Mouse (Mus musculus): ENCODE data around the gene Zfpm1. TPM values are rescaled to one million over a fixed set of nuclear protein-coding genes. Genes with fewer than 3 reads are reported as not detected.

Gene Zfpm1
- total RNA-seq, 2 experiments from 2014 or later = 45.7 to 47.0 TPM

DNA sequence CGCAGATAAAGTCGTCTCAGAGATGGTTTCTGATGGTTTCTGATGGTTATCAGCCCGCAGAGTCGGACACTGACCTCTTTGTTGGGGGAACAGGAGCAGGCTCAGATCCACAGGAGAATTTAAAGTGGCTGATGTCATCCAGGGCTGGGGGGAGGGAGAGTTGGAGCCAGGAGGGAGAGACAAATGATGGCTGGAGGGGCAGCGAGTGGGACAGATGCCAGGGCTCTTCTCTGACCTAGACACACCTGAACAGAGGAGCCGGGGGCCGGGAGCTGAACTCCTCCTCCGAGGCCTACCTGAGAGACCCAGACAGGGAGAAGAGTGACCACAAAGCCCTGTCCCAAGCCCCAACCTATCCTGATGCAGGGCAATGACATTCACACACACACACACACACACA is 47.1 kb downstream of the Zfpm1 start:
- DNase-seq = no peak

DNA sequence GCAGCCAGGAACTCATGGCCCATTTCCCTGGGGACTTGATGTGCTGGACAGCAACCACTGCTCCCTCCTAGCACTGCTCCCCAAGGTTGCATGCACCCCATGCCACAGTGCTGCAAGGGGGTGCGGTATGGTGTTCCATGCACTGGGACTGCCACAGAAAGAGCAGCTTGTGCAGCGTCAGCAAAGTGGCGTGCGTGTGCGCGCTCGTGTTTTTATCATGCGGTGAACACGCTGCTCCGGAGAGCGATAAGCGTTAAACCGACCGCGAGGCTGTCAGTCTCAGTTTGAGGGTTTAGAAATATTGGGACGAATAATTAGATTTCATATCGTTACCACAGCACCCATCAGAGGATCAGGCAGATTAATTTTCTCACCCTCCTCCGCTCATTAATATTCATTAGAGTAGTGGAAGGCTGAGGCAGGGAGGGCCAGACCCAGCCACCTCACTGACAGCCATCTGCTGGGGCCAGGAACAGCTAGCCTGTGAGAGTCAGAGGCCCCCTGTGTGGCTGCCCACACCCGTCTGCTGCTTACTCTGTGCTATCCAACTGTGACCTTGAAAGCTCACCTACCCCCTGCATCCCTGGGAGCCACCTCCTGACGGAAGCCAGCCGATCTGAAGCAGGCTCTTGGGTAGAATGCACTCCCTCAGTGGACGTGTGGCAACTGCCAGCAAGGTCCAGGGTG is 47.8 kb downstream of the Zfpm1 start:
- DNase-seq = no peak

DNA sequence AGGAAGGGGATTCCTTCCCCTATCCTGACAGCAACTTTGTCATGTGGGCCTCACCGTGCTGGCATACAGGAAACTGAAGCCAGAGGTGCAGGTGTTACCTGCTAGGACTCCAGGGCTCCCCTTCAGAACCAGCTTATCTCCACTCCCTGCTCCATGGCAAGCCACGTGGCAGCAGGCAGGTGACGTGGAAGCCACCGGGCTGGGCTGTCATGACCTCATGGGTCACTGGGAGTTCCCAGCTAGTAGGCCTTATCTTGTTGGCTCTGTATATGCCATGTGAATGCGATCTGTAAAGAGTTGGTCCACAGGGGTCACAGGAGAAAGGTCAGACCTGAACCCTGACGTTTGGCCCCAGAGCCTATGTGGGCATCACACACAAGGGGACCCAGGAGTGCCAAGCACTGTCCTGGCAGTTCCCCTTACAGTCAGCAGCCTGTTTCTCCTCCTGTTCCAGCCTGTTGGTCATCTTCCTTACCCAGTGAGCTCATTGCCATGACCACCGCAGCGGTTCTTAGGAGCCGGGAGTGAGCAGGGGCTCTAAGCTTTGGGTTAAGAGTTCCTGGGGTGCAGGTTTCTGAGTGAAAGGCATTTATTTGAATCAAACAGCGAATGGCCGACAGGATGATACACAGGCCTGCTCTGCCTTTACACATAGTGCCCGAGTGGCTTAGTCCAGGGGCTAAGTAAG is 48.6 kb downstream of the Zfpm1 start:
- no peak for DNase-seq

DNA sequence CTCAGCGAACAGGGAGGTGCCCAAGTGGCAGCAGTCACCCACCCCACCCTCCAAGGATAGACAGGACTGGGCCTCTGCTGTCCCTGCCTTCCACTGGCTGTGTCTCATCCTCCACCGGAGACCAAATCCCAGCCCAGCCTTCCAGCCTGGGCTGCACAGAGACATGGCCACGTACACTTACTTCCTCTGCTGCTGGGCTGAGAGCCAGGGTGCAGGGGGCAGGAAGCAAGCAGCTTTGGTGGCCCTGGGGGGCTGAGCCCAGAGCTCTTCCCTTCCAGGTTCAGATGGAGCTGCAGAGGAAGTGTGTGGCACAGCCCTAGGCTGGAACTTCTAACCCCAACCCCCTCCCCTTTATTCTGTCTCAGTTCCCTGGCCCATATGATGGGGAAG is 49.2 kb downstream of the Zfpm1 start:
- DNase-seq = peak; percentile 77

DNA sequence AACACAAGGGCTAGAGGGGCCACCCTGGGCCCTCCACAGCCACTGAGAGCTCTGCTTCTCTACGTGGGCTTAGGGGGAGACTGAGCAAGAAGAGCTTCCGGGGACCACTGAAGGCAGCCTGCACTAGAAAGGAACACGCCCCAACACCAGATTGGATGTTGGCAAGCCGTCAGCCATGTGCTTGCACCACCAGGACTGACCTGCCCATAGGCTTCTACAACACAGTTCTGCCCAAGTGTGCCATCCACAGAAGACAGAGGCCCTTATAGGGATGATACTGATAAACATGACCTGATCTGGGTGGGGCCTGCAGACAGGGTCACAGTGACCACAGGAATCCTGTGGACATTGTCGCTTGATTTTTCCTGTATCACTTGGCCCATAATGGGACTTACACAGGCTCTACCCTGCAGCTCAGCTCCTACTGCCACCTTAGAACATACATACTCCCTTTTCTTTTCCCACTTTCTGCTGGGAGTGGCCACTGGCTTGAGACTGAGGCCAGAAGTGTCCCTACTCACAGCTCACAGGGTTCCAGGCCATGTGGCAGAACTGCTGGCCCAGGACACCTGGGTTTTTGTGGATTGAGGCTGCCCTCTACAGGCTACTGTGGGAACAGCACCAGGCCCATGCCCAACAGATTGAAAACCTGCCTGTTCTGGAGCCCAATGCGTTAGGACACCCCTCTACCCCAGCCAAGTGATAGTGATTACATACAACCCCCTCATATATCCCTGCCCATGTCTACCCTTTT is 51.0 kb downstream of the Zfpm1 start:
- peak; percentile 92 for DNase-seq

DNA sequence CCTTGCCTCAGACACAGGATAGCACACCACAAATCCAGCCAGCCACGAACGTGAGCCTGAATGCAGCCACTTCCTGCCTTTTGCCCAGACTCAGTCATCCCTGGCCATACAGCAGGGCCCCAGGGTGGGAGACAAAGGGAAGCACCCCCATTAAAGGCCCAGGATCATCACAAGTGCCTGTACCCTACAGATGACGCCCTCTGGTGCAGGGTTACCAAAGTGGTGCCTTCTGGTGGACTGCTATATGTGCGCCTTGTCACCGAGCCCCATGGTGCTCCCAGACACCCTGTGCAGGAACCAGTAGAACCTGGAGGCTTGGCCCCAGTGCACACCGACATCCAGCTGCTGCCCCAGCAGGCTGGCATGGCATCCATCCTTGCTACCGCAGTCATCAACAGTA is 51.6 kb downstream of the Zfpm1 start:
- DNase-seq = no peak

DNA sequence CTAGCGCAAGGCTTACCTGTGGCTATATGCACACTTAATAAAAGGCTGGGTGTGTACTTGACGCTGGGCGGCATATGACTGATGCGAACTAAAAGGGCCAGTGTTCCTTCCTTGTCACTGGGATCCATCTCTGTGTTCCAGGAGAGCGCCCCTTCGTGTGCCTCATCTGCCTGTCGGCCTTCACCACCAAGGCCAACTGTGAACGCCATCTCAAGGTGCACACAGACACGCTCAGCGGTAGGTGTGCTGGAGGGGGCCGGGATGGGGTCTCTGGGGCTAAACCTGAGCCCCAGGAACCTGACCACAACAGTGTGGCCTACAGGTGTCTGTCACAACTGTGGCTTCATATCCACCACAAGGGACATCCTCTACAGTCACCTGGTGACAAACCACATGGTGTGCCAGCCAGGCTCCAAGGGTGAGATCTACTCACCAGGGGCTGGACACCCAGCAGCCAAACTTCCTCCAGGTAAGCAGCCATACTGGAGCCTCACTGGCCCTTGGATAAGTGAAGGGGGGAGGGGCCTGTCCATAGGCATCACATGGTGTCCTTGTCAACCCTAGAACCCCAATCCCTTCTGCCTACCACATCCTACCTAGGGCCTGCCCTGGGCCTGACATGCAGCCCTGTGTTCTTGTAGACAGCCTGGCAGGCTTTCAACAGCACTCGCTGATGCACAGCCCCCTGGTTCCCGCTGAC is 53.0 kb downstream of the Zfpm1 start:
- no peak for DNase-seq

DNA sequence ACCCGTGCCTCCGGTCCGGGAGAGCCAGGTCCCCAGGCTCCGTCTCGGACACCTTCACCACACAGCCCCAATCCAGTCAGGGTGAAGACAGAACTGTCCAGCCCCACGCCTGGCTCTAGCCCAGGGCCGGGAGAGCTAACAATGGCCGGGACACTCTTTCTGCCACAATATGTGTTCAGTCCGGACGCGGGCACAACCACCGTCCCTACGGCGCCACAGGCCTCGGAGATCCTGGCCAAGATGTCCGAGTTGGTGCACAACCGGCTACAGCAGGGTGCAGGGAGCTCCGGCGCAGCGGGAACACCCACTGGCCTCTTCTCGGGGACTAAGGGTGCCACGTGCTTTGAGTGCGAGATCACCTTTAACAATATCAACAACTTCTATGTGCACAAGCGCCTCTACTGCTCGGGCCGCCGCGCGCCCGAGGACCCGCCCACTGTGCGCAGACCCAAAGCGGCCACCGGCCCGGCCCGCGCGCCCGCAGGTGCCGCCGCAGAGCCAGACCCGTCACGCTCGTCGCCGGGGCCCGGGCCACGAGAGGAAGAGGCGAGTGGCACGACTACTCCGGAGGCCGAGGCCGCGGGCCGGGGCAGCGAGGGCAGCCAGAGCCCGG is 53.8 kb downstream of the Zfpm1 start:
- DNase-seq = no peak

DNA sequence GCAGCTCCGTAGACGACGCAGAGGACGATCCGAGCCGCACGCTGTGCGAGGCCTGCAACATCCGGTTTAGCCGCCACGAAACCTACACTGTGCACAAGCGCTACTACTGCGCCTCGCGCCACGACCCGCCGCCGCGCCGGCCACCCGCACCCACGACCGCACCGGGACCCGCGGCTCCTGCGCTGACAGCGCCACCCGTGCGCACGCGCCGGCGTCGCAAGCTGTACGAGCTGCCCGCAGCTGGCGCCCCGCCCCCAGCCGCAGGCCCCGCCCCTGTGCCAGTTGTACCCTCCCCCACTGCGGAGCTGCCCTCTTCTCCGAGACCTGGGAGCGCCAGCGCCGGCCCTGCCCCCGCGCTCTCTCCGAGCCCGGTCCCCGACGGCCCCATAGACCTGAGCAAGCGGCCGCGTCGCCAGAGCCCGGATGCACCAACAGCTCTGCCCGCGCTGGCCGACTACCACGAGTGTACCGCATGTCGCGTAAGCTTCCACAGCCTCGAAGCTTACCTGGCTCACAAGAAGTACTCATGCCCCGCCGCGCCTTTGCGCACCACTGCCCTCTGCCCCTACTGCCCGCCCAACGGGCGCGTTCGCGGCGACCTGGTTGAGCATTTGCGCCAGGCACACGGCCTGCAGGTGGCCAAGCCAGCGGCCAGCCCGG is 54.4 kb downstream of the Zfpm1 start:
- DNase-seq = no peak

DNA sequence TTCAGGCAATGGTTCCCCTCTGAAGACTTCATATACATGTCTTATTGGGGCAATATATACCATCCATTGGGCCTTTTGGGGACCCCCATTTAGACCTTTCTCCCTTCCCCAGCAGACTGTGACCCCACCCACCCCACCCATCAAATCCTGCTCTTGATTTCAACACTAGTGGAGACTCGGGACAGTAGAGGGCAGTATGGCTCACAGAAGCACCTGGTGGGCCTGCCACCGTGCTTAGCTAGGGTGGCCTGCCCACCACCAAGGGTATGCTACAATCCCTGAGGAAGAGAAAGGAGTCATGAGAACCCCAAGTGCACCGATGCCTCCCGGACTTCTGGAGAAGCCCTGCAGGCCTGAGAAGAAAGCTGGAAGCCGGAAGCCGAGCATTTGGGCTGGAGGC is 56.9 kb downstream of the Zfpm1 start:
- no peak for DNase-seq

DNA sequence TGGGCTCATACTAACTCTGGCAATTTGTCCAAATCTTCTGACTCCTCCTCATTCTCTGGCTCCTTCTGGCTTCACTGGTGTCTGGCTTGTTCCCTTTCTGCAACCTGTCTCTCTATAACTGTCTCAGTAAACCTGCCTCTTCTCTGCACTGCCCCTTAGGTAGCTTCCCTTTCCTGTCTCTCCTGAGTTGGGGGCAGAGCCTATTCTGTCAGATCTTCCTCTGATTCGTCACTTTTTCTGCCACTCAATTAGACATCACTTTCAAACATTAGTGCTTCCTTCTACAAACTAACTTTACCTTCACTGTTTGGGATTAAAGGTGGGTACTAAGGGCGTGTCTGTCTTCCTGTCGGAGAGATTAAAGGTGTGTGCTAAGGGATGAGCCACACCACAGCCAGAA is 58.8 kb downstream of the Zfpm1 start:
- DNase-seq = no peak

DNA sequence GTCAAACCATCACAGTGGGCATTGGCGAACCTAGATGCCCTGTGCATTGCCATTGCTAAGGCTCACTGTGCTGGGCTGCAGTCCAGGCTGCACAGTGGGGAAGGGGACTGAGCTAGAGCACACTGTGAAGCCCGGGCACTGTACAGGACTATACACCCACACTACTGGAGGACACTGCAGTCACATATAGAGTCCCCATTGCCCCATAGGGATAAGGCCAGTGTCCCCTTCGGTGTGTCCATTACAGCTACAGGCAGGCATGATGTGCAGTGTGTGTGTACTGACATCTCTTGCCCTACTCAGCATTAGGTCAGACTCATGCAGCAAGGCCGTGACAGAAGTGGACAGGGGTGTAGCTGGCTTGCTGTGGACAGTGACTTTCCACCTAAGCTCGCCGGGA is 59.8 kb downstream of the Zfpm1 start:
- no peak for DNase-seq

DNA sequence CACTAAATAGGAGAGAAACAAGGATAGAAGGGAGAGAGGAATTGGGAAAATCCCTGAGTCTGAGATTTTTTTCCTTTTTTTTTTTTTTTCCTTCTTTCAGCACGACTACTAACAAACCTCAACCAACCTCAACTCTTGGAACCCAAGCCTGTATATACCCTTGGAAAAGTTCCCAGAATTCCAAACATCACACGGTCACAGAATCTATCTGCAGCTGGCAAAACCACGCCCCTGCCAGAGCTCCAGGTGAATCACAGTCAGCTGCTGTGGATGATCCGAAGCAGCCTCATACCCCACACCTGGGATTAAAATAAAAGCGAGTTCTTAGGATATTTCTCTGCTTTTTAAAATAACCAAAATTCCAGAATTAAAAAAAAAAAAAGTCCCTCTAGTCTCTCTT is 60.4 kb downstream of the Zfpm1 start:
- no peak for DNase-seq

DNA sequence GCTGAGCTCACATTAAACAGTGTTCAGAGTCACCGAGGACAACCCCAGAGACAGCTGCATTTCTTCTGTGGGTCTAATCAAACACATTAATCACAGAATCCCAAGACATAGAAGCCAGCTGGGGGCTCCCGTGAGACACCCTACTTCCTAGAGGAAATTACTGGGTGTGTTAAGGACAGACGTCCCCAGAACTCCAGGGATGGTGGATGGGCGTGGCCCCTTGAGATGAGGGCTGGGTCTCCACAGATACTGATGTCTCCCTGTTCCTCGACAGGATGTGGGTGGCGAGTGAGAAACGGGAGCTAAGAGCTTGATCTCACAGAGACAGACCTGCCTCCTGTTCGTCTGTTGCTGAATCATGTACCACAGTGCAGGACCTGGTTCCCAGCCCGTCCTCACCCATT is 60.9 kb downstream of the Zfpm1 start:
- peak; percentile 66 for DNase-seq

DNA sequence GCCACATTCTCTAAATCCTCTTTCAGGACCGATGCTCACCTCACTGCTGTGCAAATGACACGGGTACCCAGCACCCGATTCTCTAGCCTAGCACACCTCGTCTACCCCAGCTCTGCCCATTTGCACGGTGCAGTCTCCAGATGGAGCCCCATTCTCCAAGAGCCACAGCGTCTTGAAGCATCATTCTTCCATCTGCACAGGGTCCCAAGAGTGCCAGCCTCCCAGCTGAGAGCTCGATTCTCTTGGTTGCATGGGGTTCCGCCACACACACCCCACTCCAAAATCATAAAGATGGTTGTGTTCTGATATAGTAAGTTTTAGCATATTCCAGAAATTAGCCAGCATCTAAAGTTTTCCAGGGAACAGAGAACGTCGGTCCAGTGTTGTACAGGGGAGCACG is 61.4 kb downstream of the Zfpm1 start:
- no peak for DNase-seq

DNA sequence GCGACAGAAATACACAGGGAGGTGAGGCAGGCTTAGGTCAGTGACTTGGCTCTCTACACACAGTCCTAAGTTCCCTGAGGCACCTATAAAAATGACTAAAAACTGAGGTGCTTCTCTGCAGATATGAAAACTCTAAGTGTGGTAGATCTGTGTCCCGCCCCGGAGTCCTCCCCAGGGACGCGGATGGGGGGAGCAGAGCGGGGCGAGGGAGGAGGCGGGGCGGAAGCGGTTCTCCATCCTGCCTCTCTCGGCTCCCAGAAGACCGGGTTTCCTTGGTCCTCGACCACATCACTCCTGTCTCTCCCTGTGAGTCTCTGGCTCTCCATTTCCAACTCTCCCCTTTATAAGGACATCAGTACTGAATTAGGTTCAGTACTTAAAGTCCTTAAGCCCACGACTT is 61.8 kb downstream of the Zfpm1 start:
- DNase-seq = peak; percentile 60

DNA sequence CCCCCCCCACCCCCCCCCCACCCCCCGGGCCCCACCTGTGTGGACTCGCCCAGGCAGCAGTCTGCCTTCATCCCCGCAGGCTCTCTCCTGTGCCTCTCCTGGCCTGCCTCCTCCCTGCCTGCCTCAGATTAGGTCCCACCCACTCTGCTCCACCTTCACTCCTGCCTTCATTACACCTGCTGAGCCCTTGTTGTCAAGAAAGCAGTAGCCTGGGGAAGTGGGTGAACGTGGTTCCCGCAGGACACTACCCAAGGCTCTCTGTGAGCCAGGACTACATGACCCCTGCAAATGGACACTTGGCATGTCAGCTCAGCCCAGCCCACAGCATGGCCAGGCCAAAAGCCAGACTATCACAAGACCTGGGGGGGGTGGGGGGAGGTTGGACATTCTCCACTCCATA is 62.3 kb downstream of the Zfpm1 start:
- DNase-seq = no peak

DNA sequence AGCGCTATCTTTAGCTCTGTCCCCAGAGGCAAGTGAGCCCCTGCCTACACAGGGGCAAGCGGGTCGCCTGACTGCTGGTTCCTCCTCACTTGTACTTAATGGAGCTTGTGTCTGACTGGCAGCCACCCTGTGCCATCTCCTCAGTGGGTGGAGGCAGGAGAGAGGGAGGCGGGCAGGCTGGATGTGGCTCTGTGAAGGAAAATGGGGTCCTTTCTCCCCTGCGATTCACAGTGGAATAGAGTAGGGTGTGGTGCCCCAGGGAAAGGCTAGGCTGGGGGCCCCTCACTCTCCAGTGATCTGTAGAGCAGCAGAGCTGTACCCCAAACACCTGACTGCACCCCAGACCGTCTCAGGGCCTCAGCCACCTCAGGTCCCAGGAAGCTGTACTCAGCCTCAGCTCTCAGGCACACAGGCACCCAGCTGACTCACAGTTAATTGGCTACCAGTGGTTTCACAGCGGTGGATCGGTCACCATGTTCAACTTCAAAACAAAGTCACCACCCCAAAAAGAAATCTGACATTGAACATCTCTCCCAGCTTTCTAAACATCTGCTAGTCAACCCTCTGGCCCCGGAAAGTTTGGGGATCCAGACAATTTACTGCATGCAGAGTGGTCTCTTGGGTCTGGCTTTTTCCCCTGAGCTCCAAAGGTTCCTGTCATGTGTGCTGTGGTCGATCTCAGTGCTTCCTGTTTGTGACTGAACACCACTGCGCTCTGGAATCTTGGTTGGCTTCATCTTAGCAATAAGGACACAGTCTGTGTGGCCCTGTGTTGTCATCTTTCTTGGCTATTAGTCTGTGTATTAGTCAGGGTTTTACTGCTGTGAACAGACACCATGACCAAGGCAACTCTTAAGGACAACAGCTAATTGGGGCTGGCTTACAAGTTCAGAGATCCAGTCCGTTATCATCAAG is 63.5 kb downstream of the Zfpm1 start:
- DNase-seq = no peak

DNA sequence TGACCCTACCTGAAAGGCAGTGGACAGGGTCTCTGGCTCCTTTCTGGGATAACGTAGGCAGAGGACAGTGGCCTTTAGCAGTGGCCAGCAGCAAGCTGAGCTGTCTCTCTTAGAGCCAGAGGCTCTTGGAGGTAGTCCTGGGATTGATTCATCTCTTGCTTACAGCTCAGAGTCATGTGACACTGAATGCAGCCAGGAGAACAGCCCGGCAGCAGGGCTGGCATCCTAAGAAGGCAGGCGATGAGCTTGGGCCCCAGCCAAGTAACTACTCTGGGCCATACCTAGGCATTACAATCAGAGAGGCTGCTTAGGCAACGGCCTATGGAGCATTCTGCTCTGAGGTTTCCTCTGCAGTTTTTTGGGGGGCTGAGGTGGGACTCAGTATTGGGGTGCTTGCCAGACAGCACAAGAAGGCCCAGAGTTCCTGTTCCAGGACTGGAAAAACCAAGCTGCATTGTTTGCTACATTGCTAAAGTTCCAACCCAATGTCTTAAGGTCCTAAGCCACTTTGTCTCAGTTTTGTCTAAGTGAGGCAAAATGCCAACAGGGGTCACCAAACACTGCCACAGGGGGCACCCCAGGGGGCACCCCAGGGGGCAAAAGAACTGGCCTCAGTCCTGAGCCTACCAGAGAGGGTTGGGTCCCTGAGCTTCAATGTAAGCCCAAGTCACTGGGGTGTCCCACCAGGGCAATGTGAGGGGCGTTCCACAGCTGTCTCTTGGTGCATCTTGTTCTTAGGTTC is 66.0 kb downstream of the Zfpm1 start:
- DNase-seq = peak; percentile 52
